Mouse (Mus musculus) adrenal gland, adult 10 weeks (tissue): ENCODE data around the gene Vmn2r41. TPM values are rescaled to one million over a fixed set of nuclear protein-coding genes. Genes with fewer than 3 reads are reported as not detected.

Source experiments
- polyA plus RNA-seq: library from polyadenylated mRNA; stranded (reverse); fragments of 350-450 nt; fragmentation: Illumina TruSeq; extraction: RNeasy Lipid Tissue Mini Kit (QIAGEN cat#74804); gene quantifications from one replicate; pipeline ENCODE4 v1.2.3, GENCODE M21; 2014; ENCODE audit warnings: low read depth, low replicate concordance

Gene Vmn2r41
- not detected for polyA plus RNA-seq

GRCm38 (mm10) chr7:8161554-8161953 lies at the start of gene Vmn2r41:
Gene Vmn2r41, minus strand, starts transcription at chr7:8161654.

GRCm38 (mm10) chr7:8200220-8200619 lies 38.8 kb upstream of the Vmn2r41 start, which contains the start of gene Vmn2r42:
Gene Vmn2r42, minus strand, starts transcription at chr7:8200320.

Other genes starting within 250 kb of the Vmn2r41 start
- not detected for gene Vmn2r42, start 38.7 kb upstream of the Vmn2r41 start, polyA plus RNA-seq
- gene Vmn2r43, start 98.9 kb upstream of the Vmn2r41 start, polyA plus RNA-seq = not detected
- gene Vmn2r44, start 221.7 kb upstream of the Vmn2r41 start, polyA plus RNA-seq = not detected